Mouse (Mus musculus): ENCODE measurements at regions not wholly inside any gene's neighbourhood (a gene's known extent, or its start where the extent isn't known, plus 50 kb on each side); places are given as distances from the start of the nearest gene placed in this dataset.

GRCm38 (mm10) chr4:153298277-153298676 is 184.3 kb downstream of the Ajap1 start:
- Histone ChIP-seq H3K9me3 (ENCODE audit: control insufficient read depth, low read length) (no peaks in the 10 kb centered on the region), H3K27ac (ENCODE audit: low read depth, low read length) (no peak overlapping the region), H3K4me1 (ENCODE audit: control insufficient read depth, insufficient read depth, low read length) (peaks cover 10% of the 10 kb centered on the region), H3K36me3 (ENCODE audit: control insufficient read depth, insufficient read depth, low read length) (no peaks in the 10 kb centered on the region), H3K27me3 (ENCODE audit: control insufficient read depth, insufficient read depth, low read length) (no peaks in the 10 kb centered on the region), H3K4me3 (ENCODE audit: low read depth, low read length) (no peak overlapping the region), H3K9ac (ENCODE audit: low read length) (no peak overlapping the region), H3K4me2 (ENCODE audit: low read depth) (no peak overlapping the region)
- 59% methylated on average over 5 of the region's 5 CpGs for WGBS
- no peak for DNase-seq (ENCODE audit: low spot score)
- ATAC-seq (ENCODE audit: insufficient read depth, low FRiP score, low TSS enrichment) = no peak

- ATAC-seq (ENCODE audit: insufficient read depth, low FRiP score, low TSS enrichment) (no peak), DNase-seq (ENCODE audit: low spot score) (peak; percentile 35)
- WGBS = 21% methylated on average over 6 of the region's 6 CpGs
- no peak overlapping the region; the same call in 1 of the 2 replicates for H3K9ac ChIP-seq (ENCODE audit: low read length)
- no peaks in the 10 kb centered on the region for H3K36me3 ChIP-seq (ENCODE audit: control insufficient read depth, insufficient read depth, low read length)
- peaks cover 12% of the 10 kb centered on the region for H3K4me1 ChIP-seq (ENCODE audit: control insufficient read depth, insufficient read depth, low read length)
- H3K4me2 ChIP-seq (ENCODE audit: low read depth) = no peak overlapping the region
- H3K27ac ChIP-seq (ENCODE audit: low read depth, low read length) = no peak overlapping the region
- no peaks in the 10 kb centered on the region for H3K27me3 ChIP-seq (ENCODE audit: control insufficient read depth, insufficient read depth, low read length)
- no peaks in the 10 kb centered on the region for H3K9me3 ChIP-seq (ENCODE audit: control insufficient read depth, low read length)
- H3K4me3 ChIP-seq (ENCODE audit: low read depth, low read length) = no peak overlapping the region
Measured at GRCm38 (mm10) chr4:153294828-153295227, 187.8 kb downstream of the Ajap1 start.

- no peak overlapping the region for H3K27ac ChIP-seq (ENCODE audit: low read depth, low read length)
- no peak overlapping the region for H3K4me3 ChIP-seq (ENCODE audit: low read depth, low read length)
- no peak overlapping the region for H3K4me2 ChIP-seq (ENCODE audit: low read depth)
- 56% methylated on average over 3 of the region's 3 CpGs for WGBS
- no peaks in the 10 kb centered on the region for H3K36me3 ChIP-seq (ENCODE audit: control insufficient read depth, insufficient read depth, low read length)
- ATAC-seq (ENCODE audit: insufficient read depth, low FRiP score, low TSS enrichment) (no peak), DNase-seq (ENCODE audit: low spot score) (no peak)
- no peak overlapping the region for H3K9ac ChIP-seq (ENCODE audit: low read length)
- no peaks in the 10 kb centered on the region for H3K9me3 ChIP-seq (ENCODE audit: control insufficient read depth, low read length)
- peaks cover 12% of the 10 kb centered on the region for H3K4me1 ChIP-seq (ENCODE audit: control insufficient read depth, insufficient read depth, low read length)
- H3K27me3 ChIP-seq (ENCODE audit: control insufficient read depth, insufficient read depth, low read length) = no peaks in the 10 kb centered on the region
Measured at GRCm38 (mm10) chr4:153293137-153293536, 189.5 kb downstream of the Ajap1 start.

GRCm38 (mm10) chr4:153288362-153288761 is 194.2 kb downstream of the Ajap1 start:
- no peak for DNase-seq (ENCODE audit: low spot score)
- WGBS = 21% methylated on average over 8 of the region's 8 CpGs
- no peak overlapping the region for H3K4me3 ChIP-seq (ENCODE audit: low read depth, low read length)
- no peak overlapping the region for H3K27ac ChIP-seq (ENCODE audit: low read depth, low read length)
- ATAC-seq (ENCODE audit: insufficient read depth, low FRiP score, low TSS enrichment) = no peak
- no peak overlapping the region for H3K4me2 ChIP-seq (ENCODE audit: low read depth)
- H3K9ac ChIP-seq (ENCODE audit: low read length) = no peak overlapping the region
- H3K4me1 ChIP-seq (ENCODE audit: control insufficient read depth, insufficient read depth, low read length) = peaks cover 2% of the 10 kb centered on the region; the same call in 1 of the 2 replicates
- H3K9me3 ChIP-seq (ENCODE audit: control insufficient read depth, low read length) = no peaks in the 10 kb centered on the region
- no peaks in the 10 kb centered on the region for H3K27me3 ChIP-seq (ENCODE audit: control insufficient read depth, insufficient read depth, low read length)
- H3K36me3 ChIP-seq (ENCODE audit: control insufficient read depth, insufficient read depth, low read length) = no peaks in the 10 kb centered on the region

GRCm38 (mm10) chr4:153284209-153284608 is 198.4 kb downstream of the Ajap1 start:
- ATAC-seq (ENCODE audit: insufficient read depth, low FRiP score, low TSS enrichment) (no peak), DNase-seq (ENCODE audit: low spot score) (no peak)
- H3K4me1 ChIP-seq (ENCODE audit: control insufficient read depth, insufficient read depth, low read length) = no peaks in the 10 kb centered on the region
- no peak overlapping the region for H3K4me3 ChIP-seq (ENCODE audit: low read depth, low read length)
- H3K27me3 ChIP-seq (ENCODE audit: control insufficient read depth, insufficient read depth, low read length) = no peaks in the 10 kb centered on the region
- H3K9ac ChIP-seq (ENCODE audit: low read length) = no peak overlapping the region
- 86% methylated on average over 5 of the region's 5 CpGs for WGBS
- H3K4me2 ChIP-seq (ENCODE audit: low read depth) = no peak overlapping the region
- H3K27ac ChIP-seq (ENCODE audit: low read depth, low read length) = no peak overlapping the region
- no peaks in the 10 kb centered on the region for H3K36me3 ChIP-seq (ENCODE audit: control insufficient read depth, insufficient read depth, low read length)
- H3K9me3 ChIP-seq (ENCODE audit: control insufficient read depth, low read length) = no peaks in the 10 kb centered on the region

GRCm38 (mm10) chr4:153276571-153276970 is 206.0 kb downstream of the Ajap1 start:
- H3K27ac ChIP-seq (ENCODE audit: low read depth, low read length) = no peak overlapping the region
- ATAC-seq (ENCODE audit: insufficient read depth, low FRiP score, low TSS enrichment) (no peak), DNase-seq (ENCODE audit: low spot score) (no peak)
- no peak overlapping the region for H3K4me2 ChIP-seq (ENCODE audit: low read depth)
- H3K27me3 ChIP-seq (ENCODE audit: control insufficient read depth, insufficient read depth, low read length) = no peaks in the 10 kb centered on the region
- H3K9me3 ChIP-seq (ENCODE audit: control insufficient read depth, low read length) = no peaks in the 10 kb centered on the region
- H3K4me1 ChIP-seq (ENCODE audit: control insufficient read depth, insufficient read depth, low read length) = no peaks in the 10 kb centered on the region
- WGBS = 85% methylated on average over 5 of the region's 5 CpGs
- H3K36me3 ChIP-seq (ENCODE audit: control insufficient read depth, insufficient read depth, low read length) = no peaks in the 10 kb centered on the region
- no peak overlapping the region for H3K4me3 ChIP-seq (ENCODE audit: low read depth, low read length)
- no peak overlapping the region for H3K9ac ChIP-seq (ENCODE audit: low read length)

- Histone ChIP-seq H3K4me3 (ENCODE audit: low read depth, low read length) (no peak overlapping the region), H3K9ac (ENCODE audit: low read length) (no peak overlapping the region), H3K27ac (ENCODE audit: low read depth, low read length) (no peak overlapping the region), H3K4me1 (ENCODE audit: control insufficient read depth, insufficient read depth, low read length) (no peaks in the 10 kb centered on the region), H3K36me3 (ENCODE audit: control insufficient read depth, insufficient read depth, low read length) (no peaks in the 10 kb centered on the region), H3K4me2 (ENCODE audit: low read depth) (no peak overlapping the region), H3K9me3 (ENCODE audit: control insufficient read depth, low read length) (no peaks in the 10 kb centered on the region), H3K27me3 (ENCODE audit: control insufficient read depth, insufficient read depth, low read length) (no peaks in the 10 kb centered on the region)
- 61% methylated on average over 5 of the region's 5 CpGs for WGBS
- ATAC-seq (ENCODE audit: insufficient read depth, low FRiP score, low TSS enrichment) = no peak
- DNase-seq (ENCODE audit: low spot score) = no peak
Measured at GRCm38 (mm10) chr4:153271376-153271775, 211.2 kb downstream of the Ajap1 start.

GRCm38 (mm10) chr4:153263216-153263805 is 219.3 kb downstream of the Ajap1 start:
- WGBS = 77% methylated on average over 15 of the region's 15 CpGs
- Histone ChIP-seq H3K9me3 (ENCODE audit: control insufficient read depth, low read length) (no peaks in the 10 kb centered on the region), H3K27ac (ENCODE audit: low read depth, low read length) (no peak overlapping the region), H3K36me3 (ENCODE audit: control insufficient read depth, insufficient read depth, low read length) (no peaks in the 10 kb centered on the region), H3K4me1 (ENCODE audit: control insufficient read depth, insufficient read depth, low read length) (no peaks in the 10 kb centered on the region), H3K9ac (ENCODE audit: low read length) (no peak overlapping the region), H3K4me2 (ENCODE audit: low read depth) (no peak overlapping the region), H3K27me3 (ENCODE audit: control insufficient read depth, insufficient read depth, low read length) (no peaks in the 10 kb centered on the region), H3K4me3 (ENCODE audit: low read depth, low read length) (no peak overlapping the region)
- ATAC-seq (ENCODE audit: insufficient read depth, low FRiP score, low TSS enrichment) = no peak
- no peak for DNase-seq (ENCODE audit: low spot score)

- ATAC-seq (ENCODE audit: insufficient read depth, low FRiP score, low TSS enrichment) = no peak
- H3K27ac ChIP-seq (ENCODE audit: low read depth, low read length) = no peak overlapping the region
- 45% methylated on average over 14 of the region's 14 CpGs for WGBS
- no peak overlapping the region for H3K4me3 ChIP-seq (ENCODE audit: low read depth, low read length)
- no peak for DNase-seq (ENCODE audit: low spot score)
- no peaks in the 10 kb centered on the region for H3K4me1 ChIP-seq (ENCODE audit: control insufficient read depth, insufficient read depth, low read length)
- no peaks in the 10 kb centered on the region for H3K27me3 ChIP-seq (ENCODE audit: control insufficient read depth, insufficient read depth, low read length)
- H3K36me3 ChIP-seq (ENCODE audit: control insufficient read depth, insufficient read depth, low read length) = no peaks in the 10 kb centered on the region
- H3K4me2 ChIP-seq (ENCODE audit: low read depth) = no peak overlapping the region
- H3K9me3 ChIP-seq (ENCODE audit: control insufficient read depth, low read length) = no peaks in the 10 kb centered on the region
- no peak overlapping the region for H3K9ac ChIP-seq (ENCODE audit: low read length)
Measured at GRCm38 (mm10) chr4:153260941-153261557, 221.6 kb downstream of the Ajap1 start.
